Mouse (Mus musculus) large intestine, adult 2 months (tissue): ENCODE measurements around the gene Cope. TPM values are rescaled to one million over a fixed set of nuclear protein-coding genes. Genes with fewer than 3 reads are reported as not detected.

ENCODE experiments used
- DNase-seq: peaks from one replicate; pipeline ENCODE4 v3.0.0-alpha.2; 2012; ENCODE audit warnings: low read depth, low spot score
- WGBS: fragments of 180-500 bp; shearing (Covaris S2); methylation state at CpG from one replicate; pipeline ENCODE4 v1.1.7; 2018; 5-methylcytosine and 5-hydroxymethylcytosine counted together
- polyA plus RNA-seq: library from polyadenylated mRNA; depleted of rRNA; stranded (reverse); fragments of >200 nt; gene quantifications from 2 replicates; pipeline ENCODE4 v1.2.3, GENCODE M21; 2012

Gene Cope
- polyA plus RNA-seq, 1 experiment, result 438 TPM

DNA sequence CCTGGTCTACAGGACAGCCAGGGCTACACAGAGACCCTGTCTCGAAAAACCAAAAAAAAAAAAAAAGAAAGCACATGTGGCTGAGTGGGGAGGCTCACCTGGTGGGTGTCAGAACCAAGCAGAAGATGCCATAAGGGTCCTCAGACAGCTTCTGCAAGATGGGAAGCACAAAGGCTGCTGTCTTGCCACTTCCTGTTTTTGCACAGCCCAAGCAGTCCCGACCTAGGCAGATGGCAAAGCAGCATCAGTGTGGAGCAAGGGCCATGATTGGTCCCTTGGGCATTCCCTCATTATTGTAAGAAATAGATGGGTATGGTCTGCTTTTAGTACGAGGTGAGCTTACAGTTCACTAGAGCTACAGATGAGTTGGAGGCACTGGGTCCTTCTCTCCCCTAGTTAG, 1.4 kb upstream of the Cope start:
- DNase-seq, result no peak
- WGBS, result 70% methylated on average over 3 of the region's 3 CpGs

DNA sequence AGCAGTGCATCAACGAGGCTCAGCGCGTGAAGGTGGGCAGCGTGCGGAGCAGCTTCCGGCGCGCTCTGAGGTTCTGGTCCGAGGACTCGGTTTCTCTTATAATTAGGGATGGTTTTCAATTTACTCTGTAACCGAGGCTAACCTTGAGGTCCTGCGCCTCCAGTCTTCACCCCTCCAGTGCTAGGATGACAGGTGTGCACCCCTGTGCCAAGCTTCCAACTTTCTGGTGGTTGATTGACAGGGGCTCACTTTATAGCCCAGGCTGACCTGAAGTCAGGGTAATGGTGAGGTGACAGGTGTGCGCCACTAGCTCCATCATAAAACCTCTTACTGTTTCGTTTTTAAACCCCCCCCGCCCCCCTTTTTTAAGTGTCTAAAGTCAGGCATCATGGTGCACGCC, 583 bp downstream of the Cope start:
- WGBS, result under 1% methylated on average over 16 of the region's 16 CpGs

DNA sequence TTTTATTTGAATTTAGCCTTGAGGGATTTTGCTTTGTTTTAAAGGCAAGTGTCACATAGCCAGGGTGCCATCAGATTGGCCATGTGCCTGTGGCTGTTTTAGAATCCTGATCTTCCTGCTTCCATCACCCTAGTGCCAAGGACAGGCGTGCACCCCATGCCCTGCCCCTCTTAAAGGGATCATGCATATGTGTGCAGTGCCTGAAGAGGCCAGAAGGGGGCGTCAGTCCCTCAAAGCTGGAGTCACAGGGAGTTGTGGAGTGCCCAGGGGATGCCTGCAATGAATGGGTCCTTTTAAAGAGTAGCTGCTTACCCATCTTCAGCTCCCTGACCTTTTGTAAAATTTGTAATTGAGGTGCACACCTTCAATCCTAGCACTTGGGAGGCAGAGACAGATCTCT, 7.0 kb downstream of the Cope start:
- 27% methylated on average over 2 of the region's 2 CpGs for WGBS
- DNase-seq, result no peak

More for the DNA sequence above, 583 bp downstream of the Cope start:
- no peak for DNase-seq

DNA sequence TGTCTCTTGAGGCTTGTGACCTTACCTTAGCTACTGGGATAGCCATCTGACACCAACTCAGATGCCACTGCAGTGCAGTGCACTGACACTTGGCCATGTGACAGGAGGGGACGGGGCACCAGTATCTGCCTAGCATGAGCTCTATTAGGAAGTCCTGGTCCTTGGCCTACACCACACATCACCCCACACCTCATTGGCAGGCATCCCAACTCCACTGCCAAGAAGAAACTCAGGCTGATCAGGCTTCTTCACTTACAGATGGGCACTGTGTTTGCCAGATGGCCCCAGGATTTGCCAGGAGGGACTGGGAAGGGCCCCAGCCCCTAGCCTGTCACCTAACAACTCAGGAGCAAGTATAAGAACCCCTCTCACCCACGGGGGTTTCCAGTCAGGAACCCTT, 11.1 kb downstream of the Cope start:
- no peak for DNase-seq
- WGBS, result 66% methylated on average over 2 of the region's 2 CpGs

GRCm38 (mm10) chr8:70315624-70316510, 13.5 kb downstream of the Cope start, which contains the start of gene Cers1:
Gene Cers1, plus strand, starts transcription at chr8:70315775.
- DNase-seq, result no peak
- WGBS, result 4% methylated on average over 66 of the region's 66 CpGs

DNA sequence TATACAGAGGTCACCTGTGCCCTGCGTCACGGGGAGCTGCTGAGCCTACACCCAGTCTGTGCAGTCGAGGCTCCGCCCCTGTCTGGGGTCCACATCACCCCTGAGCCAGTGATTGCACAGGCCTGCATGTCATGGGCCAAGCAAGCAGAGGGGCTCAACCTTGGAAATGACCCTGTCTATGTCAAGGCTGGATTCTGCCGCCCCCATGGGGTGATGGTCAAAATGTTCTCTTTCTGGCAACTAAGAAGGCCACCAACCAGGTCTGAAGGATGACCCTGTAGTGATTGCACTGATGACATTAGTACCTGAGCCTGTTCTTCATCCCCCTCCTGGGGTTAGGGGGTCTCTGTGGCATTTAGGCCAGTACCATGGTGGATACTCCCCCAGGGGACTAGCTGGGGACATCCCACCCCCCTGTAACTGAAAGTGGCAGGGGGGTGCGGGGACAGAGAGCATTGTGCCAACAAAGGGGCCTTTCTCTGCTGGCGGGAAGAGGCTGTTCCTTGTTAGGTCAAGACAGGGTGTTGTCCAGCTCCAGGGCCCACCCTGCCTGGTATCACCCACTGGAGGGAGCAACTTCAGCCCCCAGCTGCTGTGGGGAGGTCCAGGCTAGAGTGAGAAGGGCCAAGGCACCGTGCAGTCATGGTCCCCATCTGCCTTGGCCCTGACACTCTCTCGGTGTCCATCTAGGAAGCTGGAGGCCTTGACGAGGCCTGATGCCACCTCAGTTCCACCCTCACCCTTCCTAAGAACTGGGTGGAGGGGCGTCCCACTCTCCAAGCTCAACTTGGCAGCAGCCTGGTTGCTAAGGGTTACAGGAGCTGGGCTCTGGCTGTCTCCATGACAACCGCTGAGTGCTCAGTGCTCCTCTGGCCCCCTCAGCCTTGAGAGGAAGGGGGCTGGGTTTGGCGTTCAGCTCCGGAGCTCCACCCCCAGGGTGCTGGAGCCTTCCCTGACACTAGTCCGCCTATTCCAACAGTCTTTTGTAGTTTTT, 14.5 kb downstream of the Cope start:
- DNase-seq, result no peak
- 25% methylated on average over 15 of the region's 15 CpGs for WGBS

DNA sequence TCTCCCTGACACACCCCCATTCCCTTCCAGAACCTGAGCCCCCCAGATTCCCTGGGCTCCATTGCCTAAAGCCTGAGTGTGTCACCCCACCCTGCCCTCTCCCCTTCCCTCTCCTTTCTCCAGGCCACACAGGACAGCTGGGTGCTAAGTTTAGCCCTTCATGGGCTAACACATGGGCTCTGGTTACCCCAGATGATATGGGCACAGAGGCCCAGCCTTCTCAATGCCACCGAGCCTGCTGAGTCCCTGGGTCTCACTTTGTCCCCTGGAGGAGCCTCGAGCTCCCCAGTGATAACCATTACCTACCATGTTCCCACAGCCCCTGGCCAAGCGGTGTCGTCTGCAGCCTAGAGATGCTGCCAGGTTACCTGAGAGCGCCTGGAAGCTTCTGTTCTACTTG, 15.6 kb downstream of the Cope start:
- 78% methylated on average over 5 of the region's 5 CpGs for WGBS
- DNase-seq, result no peak

DNA sequence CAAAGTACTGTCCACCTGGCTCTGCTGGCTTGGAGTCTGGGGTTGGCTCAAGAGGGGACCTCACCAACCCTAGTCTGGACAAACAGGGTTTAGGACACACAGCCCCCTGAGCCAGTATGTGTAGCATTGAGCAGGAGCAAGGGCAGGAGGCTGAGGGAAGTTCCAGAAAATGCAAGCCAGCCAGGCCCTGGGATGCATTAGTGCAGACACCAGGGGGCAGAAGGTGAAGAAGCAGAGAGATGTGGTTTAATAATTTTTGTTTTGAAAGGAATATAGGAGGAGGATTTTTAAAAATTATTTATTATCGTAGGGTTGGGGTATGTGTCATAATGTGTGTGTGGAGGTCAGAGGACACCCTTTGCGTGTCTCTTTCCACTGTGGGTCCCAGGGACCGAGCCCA, 21.4 kb downstream of the Cope start:
- DNase-seq, result no peak
- WGBS, result 86% methylated on average over 3 of the region's 3 CpGs

- DNase-seq, result no peak
- 88% methylated on average over 6 of the region's 6 CpGs for WGBS
Observed at GRCm38 (mm10) chr8:70327512-70327911, 25.2 kb downstream of the Cope start.

GRCm38 (mm10) chr8:70329124-70329834, 27.0 kb downstream of the Cope start, which contains the start of gene Gdf1:
Gene Gdf1, plus strand, starts transcription at chr8:70329817.
- WGBS, result 40% methylated on average over 14 of the region's 14 CpGs
- DNase-seq, result no peak

GRCm38 (mm10) chr8:70329835-70330740, 27.8 kb downstream of the Cope start:
- no peak for DNase-seq
- 36% methylated on average over 45 of the region's 45 CpGs for WGBS

DNA sequence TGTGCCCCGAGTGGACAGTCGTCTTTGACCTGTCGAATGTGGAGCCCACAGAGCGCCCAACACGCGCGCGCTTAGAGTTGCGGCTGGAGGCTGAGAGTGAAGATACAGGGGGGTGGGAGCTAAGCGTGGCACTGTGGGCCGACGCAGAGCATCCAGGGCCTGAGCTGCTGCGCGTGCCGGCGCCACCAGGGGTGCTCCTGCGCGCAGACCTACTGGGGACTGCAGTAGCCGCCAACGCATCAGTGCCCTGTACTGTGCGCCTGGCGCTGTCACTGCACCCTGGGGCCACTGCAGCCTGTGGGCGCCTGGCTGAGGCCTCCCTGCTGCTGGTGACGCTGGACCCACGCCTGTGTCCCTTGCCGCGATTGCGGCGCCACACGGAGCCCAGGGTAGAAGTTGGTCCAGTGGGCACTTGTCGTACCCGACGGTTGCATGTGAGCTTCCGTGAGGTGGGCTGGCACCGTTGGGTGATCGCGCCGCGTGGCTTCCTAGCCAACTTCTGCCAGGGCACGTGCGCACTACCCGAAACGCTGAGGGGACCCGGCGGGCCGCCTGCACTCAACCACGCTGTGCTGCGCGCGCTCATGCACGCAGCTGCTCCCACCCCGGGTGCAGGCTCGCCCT, 28.5 kb downstream of the Cope start:
- DNase-seq, result no peak
- WGBS, result 78% methylated on average over 53 of the region's 53 CpGs

- DNase-seq, result no peak
Observed at GRCm38 (mm10) chr8:70331526-70331925, 29.2 kb downstream of the Cope start.

DNA sequence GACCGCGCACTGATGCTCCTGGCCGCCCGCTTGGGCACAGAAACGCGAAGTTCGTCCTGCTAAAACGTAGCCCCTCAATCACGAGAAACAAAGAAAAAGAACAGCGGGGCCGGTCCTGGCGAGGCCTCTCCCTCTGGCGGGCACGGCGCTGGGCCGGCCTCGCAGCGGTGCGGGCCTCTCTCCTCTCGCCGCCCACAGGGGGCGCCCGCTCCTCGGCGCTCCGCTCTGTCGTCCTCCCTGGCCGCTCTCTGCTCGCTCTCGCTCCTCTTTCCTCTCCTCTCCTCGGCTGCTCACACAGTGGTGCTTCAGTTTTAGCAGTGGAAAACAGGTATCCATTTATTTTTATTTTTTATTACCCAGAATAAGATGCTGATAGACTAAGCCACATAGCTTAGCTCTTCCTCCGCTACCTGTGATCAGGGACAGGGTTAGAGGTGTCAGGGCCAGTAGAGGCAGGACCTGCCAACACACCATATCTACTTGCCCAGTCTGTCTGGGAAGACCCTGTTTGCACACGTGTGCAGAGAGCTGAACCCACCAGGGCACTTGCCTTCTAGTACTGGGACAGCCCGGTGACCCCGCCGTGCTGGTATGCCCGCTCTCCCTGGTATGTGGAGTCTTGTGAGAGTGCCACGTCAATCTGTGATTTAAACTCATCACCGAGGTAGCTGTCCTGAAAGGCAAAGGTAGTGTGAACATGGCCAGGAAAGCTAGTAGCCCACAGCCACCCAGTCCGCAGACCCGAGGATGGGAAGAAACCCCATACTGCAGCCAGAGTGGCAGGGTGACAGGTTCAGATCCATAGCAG, 30.0 kb downstream of the Cope start:
- no peak for DNase-seq
- 56% methylated on average over 41 of the region's 41 CpGs for WGBS

More at GRCm38 (mm10) chr8:70331526-70331925, 29.2 kb downstream of the Cope start:
- 92% methylated on average over 19 of the region's 19 CpGs for WGBS

DNA sequence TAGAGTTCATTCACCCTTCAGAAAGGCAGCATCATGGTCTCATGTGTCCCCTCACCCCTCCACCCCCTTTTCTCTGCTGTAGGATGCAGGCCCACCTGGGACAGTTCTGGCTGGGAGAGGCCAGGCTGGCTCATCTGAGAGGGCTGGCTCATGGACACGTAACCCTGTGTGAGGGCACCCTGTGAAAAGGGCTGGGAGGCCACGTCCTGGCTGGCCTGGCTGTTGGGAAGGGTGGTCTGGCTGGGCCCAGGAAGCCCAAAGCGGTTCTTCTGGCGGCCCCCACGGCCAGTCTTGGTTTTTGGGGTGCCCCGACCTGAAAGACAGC, 30.5 kb downstream of the Cope start:
- DNase-seq, result no peak
- 95% methylated on average over 6 of the region's 6 CpGs for WGBS

DNA sequence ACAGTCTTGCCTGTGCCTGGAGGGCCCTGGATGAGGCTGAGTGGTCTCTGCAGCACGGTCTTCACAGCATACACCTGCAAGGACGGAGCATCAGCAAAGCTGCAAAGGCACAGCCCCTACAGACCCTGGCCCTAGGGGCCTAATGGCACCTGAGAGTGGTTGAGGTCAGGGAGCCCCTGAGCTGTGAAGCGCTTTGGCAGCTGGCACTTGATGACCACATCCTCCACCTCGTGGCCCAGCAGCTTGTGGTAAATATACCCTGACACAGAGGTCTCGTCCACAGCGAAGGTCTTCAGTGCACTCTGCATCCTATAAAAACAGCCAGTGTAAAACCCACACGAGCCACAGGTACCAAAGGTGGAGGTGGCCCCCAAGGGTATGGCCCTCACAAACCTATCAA, 36.6 kb downstream of the Cope start:
- no peak for DNase-seq
- 88% methylated on average over 7 of the region's 7 CpGs for WGBS

DNA sequence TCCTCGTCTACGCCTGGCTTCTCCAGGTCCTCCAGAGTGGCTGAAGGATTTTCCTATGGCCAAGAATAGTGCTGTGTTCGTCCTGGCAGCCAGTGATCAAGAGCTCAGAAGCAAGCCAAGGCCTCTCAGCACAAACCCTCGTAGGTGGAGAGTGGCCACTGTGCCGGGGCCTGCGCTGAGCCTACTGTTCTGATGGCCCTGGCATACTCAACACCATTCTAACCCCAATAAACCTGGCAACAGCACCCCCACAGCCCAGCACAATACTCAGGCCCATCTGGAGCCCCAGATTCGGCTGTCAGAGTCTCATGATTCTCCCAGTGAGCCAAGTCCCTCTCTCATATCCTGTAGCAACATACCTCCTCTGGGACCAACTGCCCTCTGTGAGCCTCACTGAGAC, 38.3 kb downstream of the Cope start:
- 90% methylated on average over 7 of the region's 7 CpGs for WGBS
- DNase-seq, result no peak

- no peak for DNase-seq
- 88% methylated on average over 14 of the region's 14 CpGs for WGBS
Observed at GRCm38 (mm10) chr8:70342007-70342406, 39.7 kb downstream of the Cope start.
